Mouse (Mus musculus): Measurements from ENCODE around the gene Cldn34c3. TPM values are rescaled to one million over a fixed set of nuclear protein-coding genes. Genes with fewer than 3 reads are reported as not detected.

The Cldn34c3 gene
- total RNA-seq (2023) = not detected

GRCm38 (mm10) chrX:123793365-123793764, at the start of gene Cldn34c3:
Cldn34c3 (plus strand) TSS chrX:123793665.

Other genes with a start within 250 kb of the Cldn34c3 start
- not detected for gene Cldn34c2, start 212.0 kb upstream of the Cldn34c3 start, total RNA-seq (2023)
- gene Gm17467, start 88.9 kb upstream of the Cldn34c3 start, total RNA-seq (2023) = not detected